Mouse (Mus musculus) activated CD4-positive, CD25-positive, alpha-beta regulatory T cell, adult 4 months (primary cell): ENCODE results near the gene Trdmt1. TPM values are rescaled to one million over a fixed set of nuclear protein-coding genes. Genes with fewer than 3 reads are reported as not detected.
"Not testable (repeated sequence)": the region's sequence is repeated elsewhere in the genome, so short reads cannot be mapped to it uniquely, and the experiment has no call there.

Source experiments
- ATAC-seq: one replicate; pipeline ENCODE4 v1.8.0; 2017
- polyA plus RNA-seq, 2 experiments: library from polyadenylated mRNA; unstranded; fragments of 100-300 nt; shearing (Covaris generic); gene quantifications; one replicate each; pipeline ENCODE4 v1.2.1; 2017

Gene Trdmt1
- polyA plus RNA-seq, result 10 to 100 TPM; 16.2 to 17.0 TPM

DNA sequence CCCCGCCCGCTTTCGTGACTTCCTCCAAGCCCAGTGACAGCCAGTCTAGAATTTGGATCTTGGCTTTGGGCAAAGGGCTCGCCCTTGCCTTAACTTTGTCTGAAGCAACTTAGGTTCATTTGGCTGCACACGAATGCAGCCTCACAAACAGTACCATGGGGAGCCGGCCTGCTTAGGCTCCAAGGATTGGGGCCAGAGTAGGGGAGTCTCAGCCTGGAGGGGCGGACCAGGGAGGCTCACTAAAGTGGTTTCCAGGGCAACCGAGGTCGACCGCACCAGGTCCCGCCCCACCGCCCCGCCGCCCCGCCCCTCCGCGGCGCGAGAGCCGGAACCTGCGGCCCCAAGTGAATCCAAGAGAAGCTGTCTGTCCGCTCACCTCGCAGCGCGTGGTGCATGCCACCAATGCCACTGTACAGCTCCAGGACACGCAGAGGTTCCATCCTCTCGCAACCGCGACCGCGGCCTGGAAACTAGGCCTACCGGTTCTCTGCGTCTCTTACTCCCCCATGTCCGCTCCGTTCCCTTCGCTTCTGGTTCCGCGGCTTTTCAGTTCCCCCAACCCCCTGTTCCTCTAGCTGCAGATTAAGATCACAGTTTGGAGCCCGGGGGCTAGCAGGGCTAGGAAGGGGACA lies at the start of gene Trdmt1:
Trdmt1 (minus strand) TSS at position 476 of the 632 bp plus-strand sequence.
- peak; percentile 92 for ATAC-seq

DNA sequence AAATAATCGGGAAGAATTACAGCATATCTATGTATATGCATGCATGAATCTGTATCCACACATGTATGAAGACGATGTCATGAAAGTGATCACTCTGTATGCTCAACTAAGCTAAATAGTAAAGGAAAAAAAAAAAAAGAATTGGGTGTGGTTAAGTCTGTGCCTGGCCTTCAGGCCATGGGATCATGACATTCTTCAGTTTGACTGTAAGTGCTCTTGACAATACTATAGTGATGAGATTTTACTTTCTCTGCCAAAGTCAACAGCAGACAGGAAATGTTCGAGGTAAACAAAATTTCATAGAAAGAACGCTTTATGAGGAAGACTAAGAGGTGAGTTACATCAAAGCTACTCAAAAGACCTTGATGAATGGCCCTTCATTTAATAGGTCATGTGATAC lies 48.9 kb upstream of the Trdmt1 start:
- no peak for ATAC-seq

DNA sequence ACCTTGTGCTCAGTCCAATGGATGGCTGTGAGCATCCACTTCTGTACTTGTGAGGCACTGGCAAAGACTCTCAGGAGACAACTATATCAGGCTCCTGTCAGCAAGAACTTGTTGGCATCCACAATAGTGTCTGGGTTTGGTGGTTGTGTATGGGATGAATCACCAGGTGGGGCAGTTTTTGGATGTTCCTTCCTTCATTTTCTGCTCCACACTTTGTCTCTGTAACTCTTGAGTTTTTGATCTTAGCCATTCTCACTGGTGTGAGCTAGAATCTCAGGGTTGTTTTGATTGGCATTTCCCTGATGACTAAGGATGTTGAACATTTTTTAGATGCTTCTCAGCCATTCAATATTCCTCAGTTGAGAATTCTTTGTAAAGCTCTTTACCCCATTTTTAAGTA lies 39.3 kb upstream of the Trdmt1 start:
- not testable (repeated sequence) for ATAC-seq

DNA sequence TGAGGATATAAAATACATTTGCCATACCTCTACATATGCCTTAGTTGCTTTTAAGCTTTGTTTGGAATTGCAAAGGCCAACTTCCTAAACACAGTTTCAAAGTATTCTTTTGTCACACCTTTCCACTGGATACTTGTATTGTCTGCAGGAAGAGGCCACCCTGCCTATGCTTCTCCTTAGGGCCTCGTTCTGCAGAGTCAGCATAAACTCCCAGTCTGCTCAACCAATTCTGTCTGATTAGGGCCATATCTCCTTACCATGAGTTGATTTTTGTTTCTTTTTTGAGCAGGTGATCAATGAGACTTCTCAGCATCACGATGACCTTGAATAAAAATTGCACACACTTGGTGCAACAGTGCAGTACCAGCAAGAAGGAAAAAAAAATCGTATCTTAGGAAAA lies 37.7 kb upstream of the Trdmt1 start:
- ATAC-seq, result no peak

DNA sequence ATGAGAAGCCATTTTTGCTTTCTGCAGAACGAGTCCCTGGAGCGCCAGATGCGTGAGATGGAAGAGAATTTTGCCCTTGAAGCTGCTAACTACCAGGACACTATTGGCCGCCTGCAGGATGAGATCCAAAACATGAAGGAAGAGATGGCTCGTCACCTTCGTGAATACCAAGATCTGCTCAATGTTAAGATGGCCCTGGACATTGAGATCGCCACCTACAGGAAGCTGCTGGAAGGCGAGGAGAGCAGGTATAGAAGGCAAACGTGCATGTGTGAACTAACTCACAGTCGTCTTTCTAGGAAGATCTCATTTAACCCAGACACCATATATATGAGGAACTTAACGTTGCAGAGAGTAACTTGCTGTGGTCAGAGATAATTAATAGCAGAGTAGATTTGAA lies 35.5 kb upstream of the Trdmt1 start:
- ATAC-seq, result peak; percentile 31

DNA sequence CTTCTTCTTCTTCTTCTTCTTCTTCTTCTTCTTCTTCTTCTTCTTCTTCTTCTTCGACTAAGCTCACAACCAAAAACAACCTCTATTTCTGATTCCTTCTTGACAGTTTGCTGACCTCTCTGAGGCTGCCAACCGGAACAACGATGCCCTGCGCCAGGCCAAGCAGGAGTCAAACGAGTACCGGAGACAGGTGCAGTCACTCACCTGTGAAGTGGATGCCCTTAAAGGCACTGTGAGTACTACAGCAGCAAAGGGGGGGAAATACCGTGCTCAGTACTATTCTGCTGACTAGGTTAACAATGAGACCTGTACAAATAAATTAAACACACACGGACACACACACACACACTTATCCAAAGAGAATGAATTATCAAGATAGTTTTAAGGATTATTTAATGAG lies 34.8 kb upstream of the Trdmt1 start:
- no peak for ATAC-seq

DNA sequence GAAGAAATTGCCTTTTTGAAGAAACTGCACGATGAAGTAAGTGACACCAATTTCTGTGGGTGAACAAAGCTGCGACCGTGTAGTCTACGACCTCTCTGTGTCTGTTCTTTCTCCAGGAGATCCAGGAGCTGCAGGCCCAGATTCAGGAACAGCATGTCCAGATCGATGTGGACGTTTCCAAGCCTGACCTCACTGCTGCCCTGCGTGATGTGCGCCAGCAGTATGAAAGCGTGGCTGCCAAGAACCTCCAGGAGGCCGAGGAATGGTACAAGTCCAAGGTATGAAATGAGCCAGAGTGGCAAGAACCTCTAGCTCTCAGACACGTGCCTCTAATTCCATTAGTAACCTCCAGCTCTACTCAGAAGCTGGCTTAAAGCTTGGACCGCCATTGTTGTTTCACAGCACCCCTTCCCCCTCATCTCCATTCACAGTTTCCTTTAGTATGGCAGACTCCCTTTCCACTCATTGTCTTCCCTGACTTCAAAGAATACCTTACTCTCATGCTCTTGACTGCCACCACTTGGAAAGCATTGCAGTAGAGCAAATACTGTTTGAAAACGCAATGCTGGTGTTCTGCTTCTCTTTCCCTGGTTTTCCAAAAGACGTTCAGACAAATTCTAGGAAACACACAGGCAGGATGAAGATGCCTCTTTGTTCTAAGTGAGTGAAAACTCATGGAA lies 34.1 kb upstream of the Trdmt1 start:
- no peak for ATAC-seq

DNA sequence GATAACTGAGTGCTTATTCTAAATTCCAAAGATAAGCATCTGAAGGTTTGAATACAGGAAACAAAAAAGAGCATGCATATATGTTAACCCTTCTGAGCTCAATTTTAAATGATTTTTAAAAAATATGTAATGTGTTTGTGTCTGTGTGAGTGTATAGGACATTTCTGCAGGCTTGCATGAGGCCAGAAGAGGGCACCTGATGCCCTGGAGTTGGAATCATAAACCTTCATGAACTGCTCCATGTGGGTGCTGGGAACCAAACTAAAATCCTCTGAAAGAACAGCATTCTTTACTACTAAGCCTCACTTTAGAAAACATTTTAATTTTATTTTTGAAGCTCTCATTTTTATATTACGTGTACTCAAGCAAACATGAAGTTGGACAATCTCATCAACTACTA lies 32.9 kb upstream of the Trdmt1 start:
- ATAC-seq, result no peak

DNA sequence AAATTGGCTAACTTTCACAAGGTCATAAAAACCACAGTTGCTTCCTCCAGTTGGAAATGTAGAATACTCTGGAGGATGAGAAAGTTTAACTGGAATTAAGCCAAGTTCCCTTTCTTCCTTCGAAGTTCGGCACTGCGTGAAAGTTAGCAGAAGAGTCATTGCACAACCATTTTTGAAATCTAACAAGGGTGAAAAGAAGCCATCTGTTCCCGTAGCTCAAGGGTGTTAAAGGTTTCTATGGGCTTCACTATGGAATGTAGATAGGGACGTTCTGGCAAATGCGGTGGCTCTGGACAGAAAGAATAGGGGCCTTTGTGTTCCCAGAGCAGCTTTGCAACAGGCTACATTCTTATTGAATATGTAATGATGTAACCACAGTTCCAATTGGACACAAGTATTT lies 31.5 kb upstream of the Trdmt1 start:
- ATAC-seq, result no peak

DNA sequence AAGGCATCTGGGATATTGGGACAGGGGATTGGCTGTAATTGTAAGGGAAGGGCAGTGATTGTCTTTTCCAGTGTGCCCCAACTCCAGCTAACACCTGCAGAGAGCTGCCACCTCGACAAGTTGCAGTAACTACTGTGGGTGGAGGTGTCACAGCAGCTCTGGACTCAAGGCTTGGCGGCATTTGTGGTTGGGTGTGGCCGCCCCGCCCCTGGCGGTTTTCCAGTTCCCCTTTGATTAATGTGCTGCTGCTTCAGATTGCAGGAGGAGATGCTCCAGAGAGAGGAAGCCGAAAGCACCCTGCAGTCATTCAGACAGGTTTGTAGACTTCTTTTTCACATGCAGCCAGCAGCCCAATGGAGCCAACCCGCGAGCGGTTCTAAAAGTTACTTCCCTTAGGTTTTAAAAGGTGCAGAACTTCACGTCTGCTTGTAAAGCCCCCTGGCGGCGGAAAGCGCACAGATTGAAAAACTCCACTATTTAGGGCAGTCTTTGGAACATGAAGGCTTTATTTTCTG lies 30.9 kb upstream of the Trdmt1 start:
- ATAC-seq, result peak; percentile 28

DNA sequence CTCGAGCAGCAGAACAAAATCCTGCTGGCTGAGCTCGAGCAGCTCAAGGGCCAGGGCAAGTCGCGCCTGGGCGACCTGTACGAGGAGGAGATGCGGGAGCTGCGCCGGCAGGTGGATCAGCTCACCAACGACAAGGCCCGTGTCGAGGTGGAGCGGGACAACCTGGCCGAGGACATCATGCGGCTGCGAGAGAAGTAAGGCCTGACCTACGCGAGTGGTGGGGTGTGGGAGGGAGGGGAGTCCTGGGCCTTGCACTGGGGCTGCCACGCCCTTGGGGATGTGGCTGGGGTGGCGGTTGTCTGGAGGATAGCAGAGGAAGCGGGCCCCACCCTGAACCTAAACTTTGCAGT lies 30.3 kb upstream of the Trdmt1 start:
- ATAC-seq, result peak; percentile 64

DNA sequence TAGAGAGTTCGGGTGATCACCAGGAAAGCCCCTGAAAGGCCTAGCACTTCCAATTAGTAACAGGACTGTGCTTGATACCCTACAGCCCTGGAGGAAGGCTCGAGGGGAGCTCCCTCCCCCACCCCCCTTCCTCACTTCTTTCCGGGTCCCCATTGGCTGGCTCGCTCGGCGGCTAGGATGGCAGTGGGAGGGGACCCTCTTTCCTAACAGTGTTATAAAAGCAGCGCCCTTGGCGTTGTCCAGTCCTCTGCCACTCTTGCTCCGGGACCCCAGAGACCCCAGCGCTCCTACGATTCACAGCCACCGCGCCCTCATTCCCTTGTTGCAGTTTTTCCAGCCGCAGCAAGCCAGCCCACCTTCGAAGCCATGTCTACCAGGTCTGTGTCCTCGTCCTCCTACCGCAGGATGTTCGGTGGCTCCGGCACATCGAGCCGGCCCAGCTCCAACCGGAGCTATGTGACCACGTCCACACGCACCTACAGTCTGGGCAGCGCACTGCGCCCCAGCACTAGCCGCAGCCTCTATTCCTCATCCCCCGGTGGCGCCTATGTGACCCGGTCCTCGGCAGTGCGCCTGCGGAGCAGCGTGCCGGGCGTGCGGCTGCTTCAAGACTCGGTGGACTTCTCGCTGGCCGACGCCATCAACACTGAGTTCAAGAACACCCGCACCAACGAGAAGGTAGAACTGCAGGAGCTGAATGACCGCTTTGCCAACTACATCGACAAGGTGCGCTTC lies 29.8 kb upstream of the Trdmt1 start:
- peak; percentile 59 for ATAC-seq

DNA sequence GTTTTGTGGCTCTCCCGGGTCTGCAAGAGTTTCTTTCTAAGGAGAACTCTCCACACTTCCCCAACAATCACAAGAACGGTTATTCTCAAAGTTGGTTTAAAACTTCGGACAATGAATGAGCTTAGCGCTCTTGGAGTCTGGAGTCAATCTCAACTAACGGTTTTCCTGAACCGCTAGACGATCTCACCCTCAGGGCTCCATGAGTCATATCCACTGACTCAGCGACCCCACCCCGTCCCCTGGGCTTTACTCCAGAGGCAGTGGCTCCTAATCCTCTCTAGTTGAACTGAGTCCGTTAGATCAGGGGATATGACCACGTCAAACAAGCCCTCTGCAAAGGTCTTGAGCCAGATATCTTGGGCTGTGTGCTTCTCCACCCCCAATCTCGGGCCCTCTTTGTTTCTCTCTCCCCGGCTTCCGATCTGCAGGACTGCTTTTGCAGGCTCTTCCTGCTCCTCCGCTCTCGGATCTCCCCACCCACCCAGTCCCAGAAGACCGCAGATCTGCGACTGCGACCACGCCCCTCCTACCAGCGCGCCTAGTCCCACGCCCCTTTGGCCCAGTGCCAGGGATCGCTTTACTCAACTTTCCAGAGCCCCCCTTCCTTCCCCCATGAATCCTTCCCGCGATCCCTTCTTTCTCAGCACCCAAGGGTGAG lies 29.1 kb upstream of the Trdmt1 start, which contains the start of gene Vim:
Vim (plus strand) TSS at position 520 of the 658 bp plus-strand sequence.
- peak; percentile 62 for ATAC-seq

DNA sequence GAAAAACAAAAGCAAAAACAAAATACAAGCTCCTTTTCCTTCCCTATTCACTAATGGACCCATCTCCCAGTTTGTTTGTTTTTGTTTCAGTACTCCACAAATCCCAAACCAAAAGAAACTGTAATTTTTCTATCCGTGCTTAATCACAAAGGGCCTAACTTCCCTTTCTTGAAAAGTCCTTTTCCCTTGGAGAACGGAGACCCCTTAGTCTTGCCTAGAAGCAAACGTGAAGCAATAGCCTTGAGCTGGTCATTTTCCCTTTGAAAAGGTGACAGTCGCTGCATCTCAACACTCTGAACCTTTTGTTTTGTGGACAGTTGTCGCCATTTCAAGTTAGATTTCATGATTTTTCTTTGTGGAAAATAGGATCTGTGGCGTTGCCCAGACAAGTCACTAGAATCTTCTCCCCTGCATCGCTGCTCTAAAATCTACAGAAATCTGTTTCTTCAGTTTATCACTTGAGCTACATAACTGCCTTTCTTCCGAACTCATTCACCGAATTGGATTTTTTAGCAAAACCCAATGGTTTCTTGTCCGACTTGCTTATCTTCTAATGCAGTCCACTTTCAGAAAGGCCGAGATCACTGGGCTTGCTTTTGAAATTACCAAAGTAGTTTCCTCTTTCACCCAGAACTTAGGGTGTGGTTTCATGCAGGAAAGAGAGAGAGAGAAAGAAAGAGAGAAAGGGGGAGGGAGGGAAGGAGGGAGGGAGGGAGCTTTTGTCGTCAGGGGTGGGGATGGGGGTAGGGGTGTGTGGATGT lies 28.4 kb upstream of the Trdmt1 start:
- ATAC-seq, result no peak

DNA sequence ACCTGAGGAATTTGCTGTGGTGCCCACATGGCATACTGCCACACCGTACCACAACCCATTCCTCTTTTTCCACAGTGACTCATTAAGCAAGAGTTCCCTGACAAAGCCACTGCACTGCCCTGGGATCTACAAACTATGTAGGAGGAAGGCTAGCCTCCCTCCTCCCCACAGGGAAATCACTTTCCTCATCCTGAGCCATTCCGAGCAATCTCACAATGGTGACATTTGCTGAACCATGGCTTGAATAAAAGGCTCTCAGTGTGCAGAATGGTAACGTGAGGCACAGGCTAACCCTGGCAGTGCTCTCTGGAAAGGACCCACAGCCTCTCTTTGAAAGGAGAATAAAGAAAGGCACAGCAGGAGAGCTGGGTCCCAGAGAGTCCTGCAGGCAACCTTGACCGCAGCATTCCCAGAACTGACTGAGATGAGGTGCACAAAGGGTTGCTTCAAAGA lies 27.7 kb upstream of the Trdmt1 start:
- no peak for ATAC-seq

DNA sequence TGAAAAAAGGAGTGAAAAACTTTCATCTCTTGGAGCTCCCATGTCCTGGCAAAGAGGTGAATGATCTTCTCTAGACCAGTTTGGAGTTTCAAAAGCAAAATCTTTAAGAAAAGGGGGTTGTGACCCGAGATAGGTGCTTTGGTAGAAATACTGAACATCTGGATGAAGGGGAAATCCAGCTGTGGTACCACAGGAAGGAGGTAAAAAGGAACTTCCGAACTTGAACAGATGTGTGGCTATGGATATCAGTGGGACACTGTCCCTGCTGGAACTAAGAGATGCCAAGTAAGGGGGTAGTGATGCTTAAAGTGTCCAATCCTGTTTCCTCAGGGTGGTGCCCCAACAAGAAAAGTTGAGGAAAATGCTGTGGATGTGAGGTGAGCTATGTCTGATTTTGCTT lies 25.7 kb upstream of the Trdmt1 start:
- no peak for ATAC-seq

DNA sequence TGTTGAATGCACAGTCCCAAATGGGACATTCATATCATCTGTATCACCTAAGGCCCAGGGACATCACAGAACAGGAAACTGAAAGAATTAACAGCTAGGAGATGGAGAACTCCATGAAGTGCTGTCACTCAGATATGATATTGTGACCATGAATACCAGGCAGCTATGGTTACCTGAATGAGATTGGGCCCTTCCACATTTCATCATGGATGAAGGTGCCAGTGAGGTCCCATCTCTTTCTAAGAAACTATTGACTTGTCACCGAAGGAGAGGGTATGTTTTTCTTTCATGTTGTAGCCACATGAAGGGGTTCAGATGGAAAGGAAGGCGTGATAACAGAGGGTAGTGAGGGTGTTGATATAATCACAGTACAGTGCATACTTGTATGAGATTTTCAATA lies 15.9 kb upstream of the Trdmt1 start:
- ATAC-seq, result peak; percentile 4

DNA sequence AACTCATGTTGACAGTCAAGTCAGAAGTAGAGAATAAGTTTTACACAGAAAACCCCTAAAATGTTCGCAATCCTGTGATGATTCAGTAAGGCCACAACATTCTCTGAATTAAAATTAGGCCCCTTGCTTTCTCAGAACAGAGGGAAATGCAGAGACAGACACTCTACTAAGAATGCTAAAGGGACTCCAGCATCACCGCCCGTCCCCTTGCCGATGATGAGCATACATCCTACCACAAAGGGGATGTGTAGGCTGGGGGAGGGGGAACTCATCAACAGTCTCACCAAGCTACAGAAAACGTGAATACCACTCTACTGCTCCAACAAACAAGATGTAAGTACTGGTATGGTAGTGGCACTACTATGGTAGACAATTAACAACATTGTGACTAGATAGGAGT lies 15.3 kb upstream of the Trdmt1 start:
- ATAC-seq, result peak; percentile 45

DNA sequence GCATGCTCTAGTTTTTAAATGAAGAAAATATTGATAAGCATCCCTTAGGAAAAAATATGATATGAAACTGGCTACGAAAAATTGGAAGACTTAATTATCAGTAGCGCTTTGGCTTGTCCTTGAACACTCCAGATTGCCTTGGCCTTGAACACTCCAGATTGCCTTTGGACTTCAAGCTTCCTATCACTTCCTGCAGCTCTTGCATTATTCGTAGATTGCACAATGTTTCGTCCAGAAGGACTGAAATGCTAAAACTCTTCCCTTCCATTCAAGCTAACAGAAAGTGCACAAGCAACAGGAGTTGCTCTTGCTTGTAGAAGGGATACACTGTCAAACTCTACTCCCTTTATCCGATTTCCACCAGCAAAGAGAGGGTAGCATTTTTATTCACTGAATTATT lies 14.8 kb upstream of the Trdmt1 start:
- no peak for ATAC-seq

DNA sequence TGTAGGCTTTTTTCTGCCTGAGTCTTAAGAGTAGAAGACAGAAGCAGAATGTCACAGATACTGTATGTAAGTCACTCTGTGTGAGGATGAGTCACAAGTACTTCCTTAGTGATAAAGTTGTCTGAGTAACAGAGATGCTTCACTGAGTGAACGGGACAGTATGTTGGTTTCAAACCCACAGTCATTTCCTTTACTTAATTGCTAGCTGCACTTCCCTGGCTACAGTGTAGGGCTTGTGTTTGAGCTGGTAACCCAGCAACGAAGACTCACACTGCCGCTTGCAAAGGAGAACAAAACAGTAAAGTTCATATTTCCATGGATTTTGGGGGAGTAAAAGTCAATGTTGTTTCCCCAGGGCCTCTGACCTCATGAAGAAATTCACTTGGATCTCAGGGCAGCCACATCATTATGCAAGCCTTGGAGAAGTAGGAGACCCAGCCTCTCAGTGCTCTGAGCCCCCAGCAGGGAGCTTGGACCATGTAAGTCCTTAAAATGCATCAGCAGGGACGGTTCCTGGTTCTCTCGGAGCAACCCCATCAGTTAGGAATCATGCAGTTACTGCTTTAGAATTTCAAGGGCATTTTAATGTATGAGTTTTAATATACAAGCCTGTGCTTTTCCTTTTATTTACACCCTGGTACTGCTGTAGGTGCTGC lies 14.3 kb upstream of the Trdmt1 start:
- ATAC-seq, result peak; percentile 91

DNA sequence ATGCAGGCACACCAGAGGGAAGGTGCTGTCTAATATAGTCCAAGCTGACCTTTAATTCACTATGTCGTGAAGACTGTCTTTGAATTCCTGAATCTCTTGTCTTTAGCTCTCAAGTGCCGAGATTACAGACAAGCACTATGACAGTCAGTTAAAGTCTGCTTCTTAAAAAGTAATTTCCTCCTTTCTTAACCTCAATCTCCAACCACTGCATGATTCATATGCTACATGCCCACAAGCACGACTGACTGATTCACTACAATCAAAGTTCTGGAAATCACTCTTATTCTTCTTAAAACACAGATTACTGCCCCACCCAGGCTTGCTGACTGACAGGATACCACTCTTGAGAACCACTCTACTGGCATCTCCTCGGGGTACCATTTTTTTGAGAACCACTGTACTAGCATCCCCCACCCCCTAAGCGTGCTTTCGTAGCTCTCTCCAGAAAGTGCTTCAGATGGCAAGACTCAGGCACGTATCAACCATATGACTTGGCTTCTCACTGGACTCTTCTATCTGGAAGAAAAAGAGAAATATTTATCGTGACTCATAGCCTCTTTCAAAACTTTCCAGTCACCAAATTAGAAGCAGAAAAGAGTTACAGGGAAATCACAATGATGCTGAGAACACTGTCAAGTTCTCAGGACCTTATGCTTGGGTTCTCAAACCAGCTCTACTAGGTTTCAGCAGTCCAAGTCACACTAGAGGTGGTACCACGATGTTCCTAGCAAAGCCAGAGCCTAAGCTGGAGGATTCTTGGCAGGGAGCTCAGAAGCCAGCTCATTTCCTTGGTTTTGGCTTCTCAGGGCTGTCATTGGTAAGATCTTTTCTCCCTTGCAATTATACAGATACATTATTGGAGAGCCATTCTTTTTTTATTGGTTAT lies 12.9 kb upstream of the Trdmt1 start:
- peak; percentile 16 for ATAC-seq
